Mouse (Mus musculus) left cerebral cortex, adult 18-20 months (tissue): ENCODE results near the gene Edf1. TPM values are rescaled to one million over a fixed set of nuclear protein-coding genes. Genes with fewer than 3 reads are reported as not detected.
"Not testable (repeated sequence)": the region's sequence is repeated elsewhere in the genome, so short reads cannot be mapped to it uniquely, and the experiment has no call there.

Source experiments
- DNase-seq, 2 experiments: peaks; one replicate each; pipeline ENCODE4 v3.0.0; 2021 to 2022; ENCODE audit warnings: low spot score in 2 of 2, mixed read lengths in 1 of 2
- long read RNA-seq, 2 experiments: library from polyadenylated mRNA; stranded (forward); transcript quantifications; one replicate each; pipeline ENCODE4 v2.0.0; 2021
- total RNA-seq, 2 experiments: library from RNA; stranded (reverse); gene quantifications; 2 replicates each; pipeline ENCODE4 v1.2.3; 2021

Gene Edf1
- total RNA-seq, result 100 to 1,000 TPM; 199 to 203 TPM
- long read RNA-seq, experiment 1, transcript Edf1-205 (4 exons, 765 nt), result minor isoform, 10 of 150 reads
- long read RNA-seq, experiment 1, transcript Edf1-201 (5 exons, 722 nt), result major isoform, 132 of 150 reads
- long read RNA-seq, experiment 1, partial matches to known transcripts, result 2 of 150 reads
- long read RNA-seq, experiment 1, other reads (novel, unspliced or antisense), result 5 of 150 reads
- long read RNA-seq, experiment 2, transcript Edf1-201 (5 exons, 722 nt), result major isoform, 127 of 139 reads
- long read RNA-seq, experiment 2, transcript Edf1-205 (4 exons, 765 nt), result minor isoform, 6 of 139 reads
- long read RNA-seq, experiment 2, partial matches to known transcripts, result 1 of 139 reads
- long read RNA-seq, experiment 2, other reads (novel, unspliced or antisense), result 4 of 139 reads

DNA sequence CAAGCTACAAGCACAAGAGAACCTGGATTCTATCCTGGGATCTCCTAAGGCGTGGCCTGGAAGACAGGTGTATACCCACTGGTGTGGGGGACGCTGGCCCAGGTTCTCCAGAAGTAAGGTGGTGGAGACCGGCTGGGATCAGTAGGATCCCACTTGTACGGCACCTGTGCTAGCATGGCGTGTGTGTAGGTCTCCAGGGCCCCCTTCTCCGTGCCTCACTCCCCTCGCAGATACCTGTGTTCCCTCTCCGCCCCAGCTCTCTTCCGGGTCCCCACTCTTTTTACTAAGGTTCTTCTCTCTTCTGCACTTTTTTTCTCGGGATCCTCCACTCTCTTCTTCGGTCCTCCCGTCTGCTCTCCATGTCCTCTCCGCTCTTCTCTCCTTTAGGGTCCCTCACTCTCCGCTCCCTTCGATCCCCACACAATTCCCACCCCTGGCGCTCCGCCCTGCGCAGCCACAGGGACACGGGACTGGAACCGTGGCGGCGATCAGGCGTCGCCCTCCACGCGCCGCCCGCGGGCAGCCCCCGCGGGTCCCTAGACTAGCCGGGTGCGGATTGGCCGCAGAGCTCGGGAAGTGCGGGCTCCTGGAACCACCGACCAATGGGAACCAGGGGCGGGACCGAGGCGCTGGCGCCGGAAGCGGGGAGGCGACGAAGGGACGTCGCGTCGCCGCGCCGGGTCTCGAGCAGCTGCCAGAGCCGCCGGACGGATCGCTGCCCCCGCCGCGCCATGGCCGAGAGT is at the start of gene Edf1:
Gene Edf1 (plus strand): TSS at position 627 of the 743 bp plus-strand sequence.
- DNase-seq, result peak; percentile 95 to 98

DNA sequence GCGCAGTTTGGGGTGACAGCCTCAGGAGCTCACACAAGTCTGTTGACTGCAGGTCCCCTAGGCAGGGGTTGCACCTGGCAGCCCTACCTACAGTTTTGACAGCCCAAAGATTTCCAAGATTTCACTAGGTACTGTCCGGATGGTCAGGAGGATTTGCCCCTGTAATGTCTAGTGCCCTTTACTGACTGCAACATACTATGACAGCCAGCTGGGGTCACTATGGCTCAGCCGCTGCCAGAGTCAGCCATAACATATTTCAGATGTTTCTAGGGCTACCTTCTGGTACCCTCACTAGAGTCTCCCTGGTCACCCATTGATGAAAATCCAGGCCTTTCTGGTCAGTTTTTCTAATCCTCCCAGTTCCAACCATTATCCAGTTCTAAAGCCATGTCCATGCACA is 47.7 kb upstream of the Edf1 start:
- no peak for DNase-seq

DNA sequence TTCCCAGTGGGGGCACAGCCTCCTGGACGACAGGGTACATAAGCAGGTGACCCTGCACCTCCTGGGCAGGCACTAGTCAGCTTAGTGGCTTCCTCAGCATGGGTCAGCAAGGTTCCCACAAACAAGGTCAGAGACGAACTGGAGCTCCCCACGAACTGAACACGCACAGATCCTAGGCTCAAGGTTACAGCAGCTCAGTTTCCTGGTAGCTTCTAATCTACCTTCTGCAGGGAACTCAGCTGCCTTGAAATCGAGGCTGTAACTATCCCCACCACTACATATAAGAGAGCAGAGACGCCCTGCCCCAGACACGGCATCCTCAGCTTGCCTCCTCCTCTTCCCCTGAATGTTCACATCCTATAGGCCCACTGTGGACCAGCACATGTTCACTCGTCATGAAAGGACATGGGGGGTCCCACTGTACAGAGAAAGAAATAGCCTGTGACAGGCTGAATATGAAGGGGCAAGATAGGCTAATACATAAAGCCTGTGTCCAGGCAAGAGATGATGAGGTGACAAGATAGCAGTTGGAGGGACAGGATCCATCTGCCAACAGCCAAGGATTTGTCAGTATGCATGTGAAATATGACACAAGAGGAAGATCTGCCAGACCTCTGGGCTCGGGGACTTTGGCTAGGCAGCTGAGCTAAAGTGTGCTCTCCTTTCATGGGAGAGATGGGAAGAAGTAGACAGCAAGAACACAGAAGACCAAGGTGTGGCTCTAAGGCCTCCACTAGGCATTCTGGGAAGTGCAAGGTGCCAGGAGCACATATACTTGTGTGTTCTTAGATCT is 30.9 kb upstream of the Edf1 start:
- DNase-seq, result no peak

DNA sequence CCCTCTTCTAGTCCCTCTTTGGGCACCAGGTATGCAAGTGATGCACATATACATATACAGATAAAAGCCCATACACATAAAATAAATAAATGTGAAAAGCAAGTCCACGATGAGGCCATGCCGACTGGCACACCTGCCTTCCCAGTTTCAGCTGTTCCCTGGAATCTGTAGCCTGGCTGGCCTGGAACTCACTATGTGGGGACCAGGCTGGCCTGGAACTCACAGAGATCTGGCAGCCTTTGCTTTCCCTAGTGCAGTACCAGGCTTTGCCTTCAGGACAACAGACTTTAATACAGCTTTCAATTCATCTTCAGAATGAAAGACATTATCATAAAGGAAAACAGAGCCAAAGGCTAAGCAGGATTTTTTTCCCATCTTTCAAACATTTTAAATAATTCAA is 23.9 kb upstream of the Edf1 start:
- no peak for DNase-seq

DNA sequence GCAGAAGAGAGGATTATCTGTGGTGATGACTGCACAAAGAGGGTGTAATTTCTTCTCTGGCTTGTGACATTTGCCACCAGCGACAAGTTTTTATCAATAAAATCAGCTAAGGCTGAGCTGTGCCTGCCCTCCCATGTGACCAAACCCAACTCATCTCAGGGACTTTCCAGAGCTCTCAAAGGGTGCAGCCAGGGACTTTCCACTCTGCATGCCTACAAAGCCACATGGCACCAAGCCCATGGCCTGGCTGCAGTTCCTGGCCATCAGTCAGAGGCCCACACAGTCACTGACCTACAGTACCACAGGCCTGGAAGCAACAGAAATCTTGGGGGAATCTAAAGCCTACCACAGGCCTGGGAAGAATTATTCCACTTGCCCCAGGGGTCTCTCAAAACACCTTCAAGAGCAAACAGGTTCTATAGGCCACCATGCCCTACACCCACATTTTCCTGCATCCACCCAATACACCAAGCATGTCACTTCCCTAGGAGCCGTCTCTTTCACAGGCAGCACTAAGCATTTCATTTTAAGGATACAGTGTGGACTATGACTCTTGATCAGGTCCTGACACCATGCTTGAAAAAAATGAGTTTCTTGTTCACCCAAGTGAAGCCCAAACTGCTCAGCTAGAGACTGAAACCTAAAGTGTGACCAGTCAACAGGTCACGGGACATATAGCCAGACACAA is 23.3 kb upstream of the Edf1 start:
- DNase-seq, result peak; percentile 5 to 11

DNA sequence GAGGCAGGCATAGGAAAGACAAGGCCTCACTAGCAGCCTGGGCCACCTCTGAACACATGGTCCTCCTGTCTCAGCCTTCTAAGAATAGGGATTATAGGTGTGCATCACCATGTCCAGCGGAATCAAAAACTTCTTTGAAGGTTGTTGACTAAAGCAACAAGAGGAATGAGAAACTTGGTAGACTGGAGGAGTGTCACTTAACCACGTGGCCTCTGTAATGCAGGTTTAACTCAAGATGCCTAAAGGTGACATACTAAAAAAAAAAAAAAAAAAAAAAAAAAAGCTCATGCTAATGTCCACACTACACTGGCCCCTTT is 22.8 kb upstream of the Edf1 start:
- DNase-seq, result no peak

DNA sequence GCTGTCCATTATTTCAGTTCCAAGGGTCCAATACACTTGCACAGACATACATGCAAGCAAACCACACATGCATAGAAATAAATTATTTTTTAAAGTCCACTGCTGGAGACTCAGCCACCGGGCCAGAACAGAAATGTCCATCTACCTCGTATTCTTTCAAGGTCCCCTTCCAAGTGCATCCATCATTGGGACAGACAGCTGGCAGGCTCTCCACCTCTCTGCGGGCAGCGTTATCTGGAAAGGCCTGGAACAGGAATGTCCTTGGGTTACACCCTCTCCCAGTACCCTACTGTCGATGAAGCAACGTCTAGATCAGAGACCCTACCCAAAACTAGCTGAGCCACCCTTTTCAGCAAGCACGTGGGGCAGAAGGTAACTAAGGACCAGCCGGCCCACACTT is 21.1 kb upstream of the Edf1 start:
- DNase-seq, result no peak

DNA sequence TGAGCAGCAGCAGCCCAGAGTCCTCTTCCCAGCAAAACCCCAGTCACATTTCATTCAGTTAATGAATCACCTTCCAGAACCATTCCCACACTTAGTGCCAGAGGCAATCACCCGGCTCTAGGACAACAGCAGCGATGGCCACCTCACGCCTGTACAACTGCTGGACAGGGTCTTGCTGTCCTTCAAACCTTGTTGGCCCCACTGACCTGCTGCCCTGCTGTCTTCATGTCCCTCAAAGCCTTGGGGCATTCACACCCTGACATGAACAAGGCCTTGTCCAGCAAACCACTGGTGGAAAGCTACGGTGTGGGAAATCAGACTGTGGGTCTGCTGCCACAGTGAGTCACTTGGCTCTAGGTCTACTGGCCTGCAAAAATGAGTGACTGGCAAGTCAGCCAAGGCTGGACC is 17.1 kb upstream of the Edf1 start:
- no peak for DNase-seq

DNA sequence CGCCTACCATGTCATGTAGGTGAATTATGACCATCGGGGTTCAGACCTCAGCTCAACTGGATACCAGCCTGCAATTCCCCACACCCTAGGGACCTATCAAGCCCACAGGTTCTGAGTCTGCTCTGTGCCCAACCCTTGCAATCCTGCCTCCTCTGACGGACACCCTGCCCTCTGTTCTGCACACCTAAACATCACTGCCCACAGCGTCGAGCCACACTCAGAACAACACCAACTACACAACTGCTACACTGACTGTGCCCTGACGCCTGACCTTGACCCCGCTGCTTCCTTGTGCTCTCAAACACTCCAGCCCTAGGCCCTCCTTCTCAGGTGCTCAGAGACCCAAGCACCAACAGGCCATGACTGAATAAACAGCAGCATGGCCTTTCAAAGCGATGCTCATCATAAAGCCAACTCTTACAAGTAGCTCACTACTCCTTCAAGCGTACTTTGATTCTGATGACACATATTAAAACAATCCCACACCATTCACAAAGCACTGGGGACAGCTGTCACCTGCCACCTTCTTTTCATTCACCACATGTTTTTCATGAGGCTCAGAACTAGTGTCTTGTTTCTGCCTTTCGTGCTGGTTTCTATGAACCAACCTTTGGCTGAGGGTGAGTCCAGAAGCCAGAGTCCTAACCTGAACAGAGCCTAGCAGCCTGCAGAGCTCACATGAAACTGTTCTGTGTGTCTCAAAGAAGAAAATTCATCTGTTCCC is 15.8 kb upstream of the Edf1 start:
- DNase-seq, result no peak

DNA sequence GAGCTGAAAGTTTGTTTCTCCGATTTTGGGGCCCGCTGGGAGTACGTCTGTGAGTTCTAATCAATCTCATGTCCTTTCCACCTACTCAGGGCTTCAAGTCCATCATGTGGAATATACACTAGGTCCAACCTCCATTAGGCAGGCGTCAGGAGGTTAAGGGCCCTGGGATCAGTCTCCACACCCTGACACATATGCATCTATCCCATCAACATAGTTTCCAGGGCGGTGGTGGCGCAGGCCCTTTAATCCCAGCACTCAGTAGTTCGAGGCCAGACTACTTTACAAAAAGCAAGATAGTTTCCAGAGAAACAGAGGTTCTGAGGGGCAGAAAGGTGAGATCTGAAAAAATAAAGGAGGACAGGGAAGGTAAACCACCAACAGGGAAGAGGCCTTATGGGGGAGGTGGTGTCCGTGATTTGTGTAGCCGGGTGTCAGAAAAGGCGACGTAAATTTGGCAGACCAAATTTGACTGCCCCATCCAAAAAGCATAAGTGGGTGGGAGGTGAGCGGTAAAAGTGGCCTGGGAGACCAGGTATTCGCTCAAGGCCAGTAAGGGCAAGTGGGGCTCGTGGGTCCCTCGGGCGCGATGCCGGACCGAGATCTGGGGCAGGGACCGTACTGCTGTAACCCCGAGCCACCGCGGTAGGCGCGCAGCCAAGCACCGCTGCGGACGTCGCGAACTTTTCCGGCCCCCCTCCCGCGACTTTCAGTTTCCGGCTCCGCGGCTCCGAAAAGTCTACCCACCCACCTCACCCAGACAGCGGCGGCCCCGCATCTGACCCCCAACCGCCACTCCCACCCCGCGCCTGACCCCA is 11.4 kb upstream of the Edf1 start:
- DNase-seq, result no peak

DNA sequence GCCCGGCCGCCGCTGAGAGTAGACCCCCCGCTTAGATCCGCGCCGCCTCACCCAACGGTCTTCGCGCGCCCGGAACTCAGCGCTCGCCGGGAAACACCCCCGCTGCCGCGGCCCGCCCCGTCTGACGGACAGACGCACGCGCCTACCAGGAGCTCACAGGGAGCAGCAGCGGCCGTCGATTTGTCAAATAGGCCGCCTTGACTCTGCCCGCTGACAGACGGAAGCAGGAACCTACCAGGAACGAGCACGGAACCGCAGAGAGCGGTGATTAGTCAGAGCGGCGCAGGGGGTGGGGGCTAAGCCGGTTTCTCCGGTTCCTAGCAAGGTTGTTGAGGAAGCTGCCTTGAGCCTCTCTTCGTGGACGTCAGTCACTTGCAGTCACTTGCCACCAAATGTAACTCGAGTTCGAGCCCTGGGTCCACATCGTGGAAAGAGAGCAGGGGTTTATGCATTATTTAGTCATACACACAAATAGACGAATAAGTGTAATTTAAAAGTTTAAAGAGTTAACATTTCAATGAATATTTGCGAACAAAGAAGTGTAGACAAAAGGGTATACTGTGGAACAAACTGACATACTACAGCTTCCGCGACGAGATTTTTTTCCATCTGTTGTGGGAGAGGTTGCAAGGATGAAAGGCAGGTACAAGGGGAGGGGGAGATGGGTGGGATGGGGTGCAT is 10.7 kb upstream of the Edf1 start, which contains the start of gene Traf2:
Gene Traf2 (minus strand): TSS at position 130 of the 681 bp plus-strand sequence.
- peak; percentile 99 for DNase-seq

DNA sequence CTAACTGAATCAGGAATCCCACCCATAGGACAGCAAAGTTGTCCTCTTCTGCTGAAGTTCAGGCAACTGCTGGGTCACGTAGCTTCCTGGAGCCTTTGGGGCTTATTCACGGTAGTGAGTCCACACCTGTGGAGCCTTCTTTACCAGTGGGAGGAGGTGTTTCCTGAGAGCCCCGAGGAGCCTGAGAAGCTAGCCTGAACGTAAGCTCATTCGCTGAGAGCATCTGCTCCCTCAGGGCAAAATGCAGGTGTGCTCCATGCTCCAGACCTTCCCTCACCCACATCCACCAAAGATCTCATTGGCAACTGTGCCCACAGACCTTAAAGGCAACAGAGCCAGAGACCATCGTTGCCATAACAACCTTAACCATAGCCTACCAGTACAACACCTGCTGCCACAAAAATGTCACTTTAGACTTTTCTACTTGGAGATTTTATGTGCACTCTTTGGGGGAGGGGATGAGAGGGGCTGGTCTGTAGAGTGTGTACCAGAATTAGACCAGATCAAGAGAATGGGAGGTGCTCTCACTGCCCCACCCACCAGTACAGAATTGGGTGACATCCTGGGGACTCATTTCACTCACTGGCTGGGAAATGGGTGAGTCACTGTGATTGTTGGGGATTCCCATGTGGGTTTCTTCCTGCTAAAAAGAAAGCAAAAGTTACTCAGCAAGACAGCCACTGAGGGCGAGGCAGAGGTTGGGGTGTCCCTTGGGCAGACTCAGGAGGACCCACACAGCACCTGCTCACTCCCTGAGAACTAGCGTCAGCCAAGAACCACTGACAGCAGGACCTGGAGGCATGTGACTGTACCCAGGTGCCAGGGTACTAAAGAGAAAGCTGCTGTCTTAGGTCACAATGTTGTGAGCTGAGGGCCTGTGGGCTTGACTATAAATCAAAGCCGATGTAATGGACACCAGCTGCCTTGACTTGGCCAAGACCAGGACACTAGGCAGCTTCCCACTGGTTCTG is 8.3 kb upstream of the Edf1 start:
- DNase-seq, result no peak

DNA sequence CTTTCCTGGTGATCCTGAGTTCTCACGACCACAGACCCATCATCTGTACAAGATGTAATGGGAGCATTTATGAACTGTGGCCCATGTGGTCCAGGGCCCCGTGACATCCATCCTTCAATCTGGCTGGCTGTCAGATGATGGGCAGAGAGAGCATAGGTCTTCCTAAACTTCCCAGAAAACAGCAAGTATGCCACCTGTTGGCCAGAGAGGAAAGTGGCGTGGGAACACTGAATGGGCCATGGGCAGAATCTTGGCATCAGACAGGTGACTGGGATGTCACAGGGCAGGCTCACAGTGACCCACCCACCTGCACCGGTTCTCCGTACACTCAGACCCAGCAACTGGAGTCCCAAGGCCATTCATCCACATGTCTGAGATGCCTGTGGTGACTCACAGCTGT is 6.5 kb upstream of the Edf1 start:
- DNase-seq, result peak in 1 of 2 experiments; percentile 53

DNA sequence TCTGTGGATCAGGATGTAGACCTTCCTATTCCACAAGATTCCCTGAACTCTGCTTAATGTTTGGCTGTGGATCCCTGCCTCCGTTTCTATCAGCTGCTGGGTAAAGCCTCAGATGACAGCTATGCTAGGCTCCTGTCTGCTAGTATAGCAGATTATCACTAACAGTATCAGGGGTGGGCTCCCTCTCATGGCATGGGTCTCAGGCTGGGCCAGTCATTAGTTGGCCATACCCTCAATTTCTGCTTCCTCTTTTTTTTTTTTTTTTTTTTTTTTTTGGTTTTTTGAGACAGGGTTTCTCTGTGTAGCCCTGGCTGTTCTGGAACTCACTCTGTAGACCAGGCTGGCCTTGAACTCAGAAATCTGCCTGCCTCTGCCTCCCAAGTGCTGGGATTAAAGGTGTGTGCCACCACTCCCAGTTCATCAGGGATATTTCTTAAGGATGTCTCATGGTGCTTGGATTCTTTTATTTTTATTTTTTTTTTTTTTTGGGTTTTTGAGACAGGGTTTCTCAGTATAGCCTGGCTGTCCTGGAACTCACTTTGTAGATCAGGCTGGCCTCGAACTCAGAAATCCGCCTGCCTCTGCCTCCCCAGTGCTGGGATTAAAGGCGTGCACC is 4.4 kb upstream of the Edf1 start:
- not testable (repeated sequence) for DNase-seq

DNA sequence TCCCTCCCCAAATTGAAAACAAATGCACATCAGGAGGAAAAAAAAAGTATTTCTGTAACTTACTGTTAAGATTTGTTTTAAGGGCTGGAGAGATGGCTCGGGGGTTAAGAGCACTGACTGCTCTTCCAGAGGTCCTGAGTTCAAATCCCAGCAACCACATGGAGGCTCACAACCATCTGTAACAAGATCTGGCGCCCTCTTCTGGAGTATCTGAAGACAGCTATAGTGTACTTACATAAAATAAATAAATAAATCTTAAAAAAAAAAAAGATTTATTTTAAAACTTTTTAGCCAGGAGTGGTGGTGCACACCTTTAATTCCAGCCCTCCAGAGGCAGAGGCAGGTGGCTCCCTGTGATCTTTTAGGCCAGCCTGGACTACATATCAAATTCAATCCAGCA is 2.2 kb upstream of the Edf1 start:
- DNase-seq, result not testable (repeated sequence)

DNA sequence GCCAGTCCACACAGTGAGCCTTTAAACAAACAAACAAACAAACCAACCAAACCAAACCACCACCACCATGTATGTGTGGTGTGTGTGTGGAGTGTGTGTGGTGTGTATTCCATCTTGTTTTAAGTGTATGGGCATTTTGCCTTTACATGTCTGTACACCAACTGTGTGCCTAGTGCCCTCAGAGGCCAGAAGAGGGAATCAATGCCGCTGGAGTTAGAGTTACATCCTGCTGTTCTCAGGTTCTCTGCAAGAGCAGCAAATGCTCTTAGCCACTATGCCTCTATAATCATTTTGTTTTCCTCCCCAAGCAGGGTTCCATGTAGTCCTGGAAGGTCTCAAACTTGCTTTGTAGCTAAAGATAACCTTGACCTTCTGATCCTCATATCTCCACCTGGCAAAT is 1.4 kb upstream of the Edf1 start:
- DNase-seq, result no peak

DNA sequence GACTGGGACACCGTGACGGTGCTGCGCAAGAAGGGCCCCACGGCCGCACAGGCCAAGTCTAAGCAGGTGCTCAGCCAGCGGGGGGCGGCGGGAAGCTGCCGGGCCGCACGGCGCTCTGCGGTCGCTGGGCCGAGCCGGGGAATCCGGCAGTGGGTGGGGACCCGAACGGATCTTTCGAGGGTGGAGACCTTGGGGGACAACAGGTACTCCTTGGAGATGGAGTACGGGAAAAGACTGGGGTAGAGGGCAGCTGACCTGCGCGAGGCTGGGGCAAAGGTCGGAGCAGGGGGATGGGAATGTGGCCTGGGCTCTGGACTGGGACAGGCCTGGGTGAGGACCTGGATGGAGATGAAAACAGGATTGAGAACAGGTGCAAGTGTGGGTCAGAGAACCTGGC is 315 bp downstream of the Edf1 start:
- no peak for DNase-seq
